Mouse (Mus musculus) kidney, postnatal 0 days (tissue): ENCODE measurements around the gene Eps15l1. TPM values are rescaled to one million over a fixed set of nuclear protein-coding genes. Genes with fewer than 3 reads are reported as not detected.

Experiments
- ATAC-seq: fragments of 200-750 bp; cut with Nextera tagmentation; replicated peaks from 2 replicates; pipeline ENCODE4 v1.8.0; 2017; ENCODE audit warnings: low read depth, moderate number of reproducible peaks, moderate TSS enrichment, moderate library complexity; ENCODE audit not compliant: low FRiP score
- DNase-seq: peaks from one replicate; pipeline ENCODE4 v3.0.0-alpha.2; 2016; ENCODE audit warnings: low spot score
- H3K27ac ChIP-seq: fragments of 300-500 bp; sonication (generic); 2 replicates; pipeline ENCODE4 v1.5.1; 2014; ENCODE audit warnings: mild to moderate bottlenecking
- H3K27me3 ChIP-seq: fragments of 300-500 bp; sonication (generic); 2 replicates; pipeline ENCODE4 v1.6.1; 2014; ENCODE audit warnings: low read length, mixed read lengths; ENCODE audit not compliant: insufficient read depth
- H3K36me3 ChIP-seq: fragments of 300-500 bp; sonication (generic); 2 replicates; pipeline ENCODE4 v1.6.1; 2014; ENCODE audit warnings: low read length, mixed read lengths; ENCODE audit not compliant: insufficient read depth
- H3K4me1 ChIP-seq: fragments of 300-500 bp; sonication (generic); replicated peaks from 2 replicates; pipeline ENCODE4 v1.6.1; 2014; ENCODE audit warnings: antibody characterized with exemption, low read length, mixed read lengths; ENCODE audit not compliant: insufficient read depth
- H3K4me2 ChIP-seq: fragments of 300-500 bp; sonication (generic); 2 replicates; pipeline ENCODE4 v1.6.1; 2014; ENCODE audit warnings: mild to moderate bottlenecking, low read length, moderate library complexity, mixed read lengths
- H3K4me3 ChIP-seq: fragments of 300-500 bp; sonication (generic); replicated peaks from 2 replicates; pipeline ENCODE4 v1.5.1; 2014; ENCODE audit warnings: low read depth, low read length
- H3K9ac ChIP-seq: fragments of 300-500 bp; sonication (generic); 2 replicates; pipeline ENCODE4 v1.6.1; 2014; ENCODE audit warnings: low read depth, low read length
- H3K9me3 ChIP-seq: fragments of 300-500 bp; sonication (generic); replicated peaks from 2 replicates; pipeline ENCODE4 v1.6.1; 2016; ENCODE audit warnings: low read length, inconsistent platforms, mixed read lengths
- CTCF ChIP-seq: IDR thresholded peaks from 2 replicates; pipeline ENCODE4 v1.5.1; 2016; ENCODE audit warnings: antibody characterized with exemption, low read depth, mild to moderate bottlenecking, moderate library complexity
- WGBS: fragments of 180-500 bp; shearing (Covaris S2); extraction: QIAGEN DNeasy Blood & Tissue Kit; methylation state at CpG from one replicate; pipeline ENCODE4 v1.1.7; 2014; 5-methylcytosine and 5-hydroxymethylcytosine counted together
- polyA plus RNA-seq: library from polyadenylated mRNA; unstranded; fragments of >200 nt; fragmentation: Nextera tagmentation; extraction: Ambion mirVana; gene quantifications from 2 replicates; pipeline ENCODE4 v1.2.1, GENCODE M21; 2015

Eps15l1 gene
- polyA plus RNA-seq, 1 experiment from 2014 or later: 32.5 TPM

DNA sequence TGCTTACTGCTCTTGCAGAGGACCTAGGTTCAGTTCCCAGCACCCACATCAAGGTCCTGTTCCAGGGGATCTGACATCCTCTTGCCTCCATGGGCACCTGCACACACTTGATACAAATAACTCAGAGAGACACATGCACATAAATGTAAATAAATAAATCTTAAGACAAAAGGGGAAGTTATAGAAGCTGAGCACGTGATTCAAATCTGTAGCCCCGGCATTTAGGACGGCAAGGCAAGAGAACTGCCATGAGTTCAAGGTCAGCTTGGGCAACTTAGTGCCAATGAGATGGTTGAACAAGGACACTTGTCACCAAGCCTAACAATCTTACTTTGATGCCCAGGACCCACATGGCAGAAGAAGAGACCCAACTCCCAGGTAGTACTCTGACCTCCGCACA is 3.2 kb downstream of the Eps15l1 start:
- peaks cover 19% of the 10 kb centered on the region for H3K4me1 ChIP-seq
- H3K4me2 ChIP-seq: no peak overlapping the region
- H3K9ac ChIP-seq: no peak overlapping the region
- H3K27me3 ChIP-seq: no peaks in the 10 kb centered on the region
- no peak for TF ChIP-seq CTCF
- no peak overlapping the region for H3K4me3 ChIP-seq
- H3K36me3 ChIP-seq: no peaks in the 10 kb centered on the region
- ATAC-seq (no peak), DNase-seq (no peak)
- WGBS: 94% methylated on average over 4 of the region's 4 CpGs
- H3K27ac ChIP-seq: no peak overlapping the region
- no peaks in the 10 kb centered on the region for H3K9me3 ChIP-seq

DNA sequence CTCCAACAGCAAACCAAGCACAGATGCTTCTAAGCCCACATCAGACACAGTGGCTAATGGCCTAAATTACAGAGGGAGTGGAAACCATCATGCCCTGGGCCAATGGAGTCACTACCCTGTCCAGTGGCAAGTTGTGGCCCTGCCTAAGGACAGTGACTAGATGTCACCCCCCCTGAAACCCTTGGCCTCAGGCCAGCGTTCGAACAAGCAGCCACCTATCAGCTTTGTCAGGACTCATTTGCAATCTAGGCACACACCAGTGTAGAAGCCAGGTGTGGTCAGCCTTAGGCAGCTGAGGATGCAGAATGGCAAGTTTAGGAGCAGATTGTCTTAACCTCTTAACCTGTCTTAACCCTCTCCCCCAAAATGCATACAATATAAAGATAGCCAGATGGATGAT is 6.0 kb downstream of the Eps15l1 start:
- DNase-seq (no peak), ATAC-seq (no peak)
- Histone ChIP-seq H3K9ac (no peak overlapping the region), H3K27ac (no peak overlapping the region), H3K4me1 (peaks cover 17% of the 10 kb centered on the region), H3K4me2 (no peak overlapping the region), H3K9me3 (no peaks in the 10 kb centered on the region), H3K27me3 (no peaks in the 10 kb centered on the region), H3K4me3 (no peak overlapping the region), H3K36me3 (no peaks in the 10 kb centered on the region)
- WGBS: 55% methylated on average over 2 of the region's 2 CpGs
- no peak for TF ChIP-seq CTCF

GRCm38 (mm10) chr8:72413839-72414238 is 7.4 kb downstream of the Eps15l1 start:
- ATAC-seq: no peak
- no peak for DNase-seq
- no peak overlapping the region for H3K27ac ChIP-seq
- peaks cover 10% of the 10 kb centered on the region; the same call in 1 of the 2 replicates for H3K4me1 ChIP-seq
- no peaks in the 10 kb centered on the region for H3K36me3 ChIP-seq
- no peaks in the 10 kb centered on the region for H3K27me3 ChIP-seq
- no peaks in the 10 kb centered on the region for H3K9me3 ChIP-seq
- no peak overlapping the region for H3K4me3 ChIP-seq
- WGBS: 82% methylated on average over 7 of the region's 7 CpGs
- no peak for TF ChIP-seq CTCF
- no peak overlapping the region for H3K9ac ChIP-seq
- no peak overlapping the region for H3K4me2 ChIP-seq

DNA sequence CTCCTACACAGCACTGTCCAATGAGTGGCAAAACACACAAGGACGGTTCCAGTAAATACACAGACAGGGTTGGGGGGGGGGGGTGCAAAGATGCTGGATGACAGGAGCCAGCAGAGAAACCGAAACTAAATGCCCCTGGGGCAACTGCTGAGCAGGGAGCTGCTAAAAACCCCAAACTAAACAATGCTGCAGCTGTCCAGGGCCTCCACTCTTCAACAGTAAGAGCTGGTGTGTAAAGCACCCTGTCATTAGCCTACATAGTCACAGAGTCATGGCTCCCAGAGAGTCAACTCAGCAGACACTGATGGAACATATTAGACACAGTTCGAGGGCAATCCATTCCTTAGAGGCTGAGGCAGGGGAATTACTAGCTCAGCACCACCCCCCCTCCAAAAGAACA is 11.8 kb downstream of the Eps15l1 start:
- Histone ChIP-seq H3K27ac (no peak overlapping the region), H3K9me3 (no peaks in the 10 kb centered on the region), H3K27me3 (no peaks in the 10 kb centered on the region), H3K4me3 (no peak overlapping the region), H3K36me3 (no peaks in the 10 kb centered on the region), H3K4me1 (no peaks in the 10 kb centered on the region), H3K9ac (no peak overlapping the region), H3K4me2 (no peak overlapping the region)
- DNase-seq: no peak
- TF ChIP-seq CTCF: no peak
- 36% methylated on average over 3 of the region's 3 CpGs for WGBS
- no peak; the same call in 1 of the 2 replicates for ATAC-seq

GRCm38 (mm10) chr8:72407878-72408277 is 13.4 kb downstream of the Eps15l1 start:
- no peak overlapping the region for H3K4me3 ChIP-seq
- 85% methylated on average over 1 of the region's 1 CpGs for WGBS
- H3K27me3 ChIP-seq: no peaks in the 10 kb centered on the region
- no peaks in the 10 kb centered on the region for H3K4me1 ChIP-seq
- H3K9ac ChIP-seq: no peak overlapping the region
- ATAC-seq (no peak), DNase-seq (no peak)
- H3K27ac ChIP-seq: no peak overlapping the region
- no peaks in the 10 kb centered on the region for H3K36me3 ChIP-seq
- H3K9me3 ChIP-seq: no peaks in the 10 kb centered on the region
- TF ChIP-seq CTCF: no peak
- no peak overlapping the region for H3K4me2 ChIP-seq

DNA sequence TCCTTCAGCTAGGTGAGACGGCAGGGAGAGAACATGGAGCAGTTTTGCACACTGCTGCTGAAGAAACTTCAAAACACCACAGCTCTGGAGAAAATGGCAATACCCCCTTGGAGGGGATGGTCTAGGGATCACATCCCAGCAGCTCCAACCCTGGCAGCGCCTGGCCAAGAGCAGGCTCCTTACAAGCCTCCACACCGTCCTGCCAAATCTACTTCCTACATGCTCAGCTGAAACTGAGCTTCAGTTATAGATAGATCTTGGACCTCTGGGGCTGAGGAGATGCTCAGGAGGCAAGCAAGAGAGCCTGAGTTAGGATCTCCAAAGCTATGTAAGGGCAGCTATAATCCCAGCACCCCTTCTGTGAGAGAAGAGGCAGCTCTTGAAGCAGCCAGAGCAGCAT is 18.3 kb downstream of the Eps15l1 start:
- DNase-seq: no peak
- TF ChIP-seq CTCF: no peak
- 89% methylated on average over 3 of the region's 3 CpGs for WGBS
- ATAC-seq: no peak
- Histone ChIP-seq H3K27ac (no peak overlapping the region), H3K4me2 (no peak overlapping the region), H3K4me1 (0 out of 2 replicates have a peak, but pooled peaks cover 4% of the 10 kb centered on the region), H3K36me3 (0 out of 2 replicates have a peak, but pooled peaks cover 5% of the 10 kb centered on the region), H3K27me3 (no peaks in the 10 kb centered on the region), H3K4me3 (no peak overlapping the region), H3K9ac (no peak overlapping the region), H3K9me3 (no peaks in the 10 kb centered on the region)

DNA sequence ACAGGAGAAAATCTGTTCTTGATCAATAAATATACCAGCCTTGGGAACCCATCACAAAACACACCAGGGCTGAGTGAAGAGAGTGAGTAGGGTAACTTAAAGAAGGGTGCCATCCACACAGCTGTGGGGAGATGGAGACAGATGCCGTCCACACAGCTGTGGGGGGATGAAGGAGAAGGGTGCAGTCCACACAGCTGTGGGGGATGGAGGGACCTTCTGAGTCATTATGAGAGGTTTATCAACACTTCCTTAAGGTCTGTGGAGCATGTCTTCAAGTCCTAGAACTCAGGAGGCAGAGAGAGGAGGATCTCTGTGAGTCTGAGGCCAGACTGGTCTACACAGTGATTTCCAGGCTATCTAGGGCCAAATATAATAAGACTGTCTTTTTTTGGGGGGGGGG is 19.9 kb downstream of the Eps15l1 start:
- H3K4me3 ChIP-seq: no peak overlapping the region
- H3K4me2 ChIP-seq: no peak overlapping the region
- H3K36me3 ChIP-seq: 0 out of 2 replicates have a peak, but pooled peaks cover 6% of the 10 kb centered on the region
- H3K4me1 ChIP-seq: 0 out of 2 replicates have a peak, but pooled peaks cover 4% of the 10 kb centered on the region
- no peak overlapping the region for H3K9ac ChIP-seq
- TF ChIP-seq CTCF: no peak
- no peaks in the 10 kb centered on the region for H3K27me3 ChIP-seq
- no peak for ATAC-seq
- H3K27ac ChIP-seq: no peak overlapping the region
- DNase-seq: no peak
- no peaks in the 10 kb centered on the region for H3K9me3 ChIP-seq
- WGBS: 77% methylated on average over 1 of the region's 1 CpGs
